Mouse (Mus musculus): Measurements from ENCODE around the gene Actr1b.

The Actr1b gene

DNA sequence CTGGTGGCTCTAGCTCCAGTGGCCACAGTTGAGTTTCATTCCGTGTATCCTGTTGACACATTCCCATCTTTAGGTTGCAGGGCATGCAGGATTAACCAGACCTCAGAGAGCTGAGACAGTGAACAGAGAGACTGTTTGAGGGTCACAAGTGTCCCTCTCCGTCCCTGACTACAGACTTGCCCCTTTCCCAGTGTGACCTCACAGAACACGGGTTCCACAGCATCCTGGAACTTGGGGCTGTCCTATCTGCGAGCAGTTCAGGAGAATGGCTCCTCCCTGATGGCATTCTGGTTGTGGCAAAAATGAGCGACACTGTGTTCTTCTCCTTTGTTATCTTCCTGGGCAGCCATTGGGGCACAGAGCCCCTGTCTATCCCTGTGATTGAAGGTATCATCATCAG lies at the start of gene Actr1b:
Gene Actr1b, minus strand, starts transcription at position 112 of the 400 bp plus-strand sequence.
- DNase-seq (ENCODE audit: low read depth, low spot score) = no peak

- no peak for DNase-seq (ENCODE audit: low read depth, low spot score)
Measured at GRCm38 (mm10) chr1:36761568-36761967, 47.3 kb upstream of the Actr1b start, which contains the start of gene Zap70. Zap70 (plus strand) TSS chr1:36761798.

DNA sequence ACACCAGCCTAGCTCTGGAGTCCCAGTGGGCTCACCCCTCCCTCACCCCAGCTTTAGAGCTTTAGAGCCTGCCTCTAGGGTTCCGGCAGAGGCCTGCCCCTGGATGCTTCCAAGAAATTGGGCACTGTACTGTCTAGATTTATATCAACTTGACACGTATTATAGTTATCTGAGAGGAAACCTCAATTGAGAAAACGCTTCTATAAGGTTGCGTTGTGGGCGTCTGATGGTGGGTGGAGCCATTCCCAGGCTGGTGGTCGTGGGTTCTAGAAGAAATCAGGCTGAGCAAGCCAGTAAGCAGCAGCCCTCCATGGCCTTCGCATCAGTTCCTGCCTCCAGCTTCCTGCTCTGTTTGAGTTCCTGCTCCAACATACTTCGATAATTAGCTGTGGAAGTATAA lies 46.8 kb upstream of the Actr1b start:
- DNase-seq (ENCODE audit: low read depth, low spot score) = no peak

DNA sequence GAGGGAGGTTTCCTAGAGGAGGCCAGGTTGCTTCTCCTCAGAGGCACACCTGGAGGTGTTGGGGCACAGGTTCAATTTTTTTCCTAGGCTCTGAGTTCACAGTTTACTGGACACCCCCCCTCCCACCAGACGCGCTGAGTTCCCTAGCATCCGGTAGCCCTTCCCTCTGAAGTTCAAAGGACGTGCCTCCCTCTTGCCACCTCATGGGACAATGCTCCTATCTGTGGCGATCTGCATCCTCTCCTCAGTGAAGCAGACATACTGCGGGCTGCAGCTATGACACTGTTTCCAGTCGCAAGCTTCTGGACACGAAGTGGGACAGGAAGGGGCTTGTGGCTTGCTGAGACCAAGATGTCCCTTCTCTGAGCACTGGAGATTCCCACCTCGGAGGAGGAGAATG lies 46.2 kb upstream of the Actr1b start:
- DNase-seq (ENCODE audit: low read depth, low spot score) = no peak

- DNase-seq (ENCODE audit: low read depth, low spot score) = no peak
Measured at GRCm38 (mm10) chr1:36759076-36759475, 44.9 kb upstream of the Actr1b start.

DNA sequence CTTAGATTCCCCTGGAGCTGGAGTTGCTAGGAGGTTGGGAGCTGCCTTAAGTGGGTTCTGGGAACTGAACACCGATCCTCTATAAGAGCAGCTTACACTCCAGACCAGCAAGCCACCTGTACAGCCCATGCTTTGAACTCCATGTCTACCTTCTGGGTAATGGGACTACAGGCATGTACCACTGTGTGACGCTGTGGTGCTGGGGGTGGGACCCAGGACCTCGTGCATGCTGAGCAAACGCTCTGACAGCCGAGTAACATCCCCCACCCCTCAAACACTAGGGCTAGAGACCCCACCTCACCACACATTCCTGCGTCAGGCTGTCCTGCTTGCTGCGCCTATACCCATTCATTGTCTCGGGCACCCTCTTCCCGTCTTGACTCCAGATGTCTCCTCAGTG lies 44.3 kb upstream of the Actr1b start:
- DNase-seq (ENCODE audit: low read depth, low spot score) = no peak

DNA sequence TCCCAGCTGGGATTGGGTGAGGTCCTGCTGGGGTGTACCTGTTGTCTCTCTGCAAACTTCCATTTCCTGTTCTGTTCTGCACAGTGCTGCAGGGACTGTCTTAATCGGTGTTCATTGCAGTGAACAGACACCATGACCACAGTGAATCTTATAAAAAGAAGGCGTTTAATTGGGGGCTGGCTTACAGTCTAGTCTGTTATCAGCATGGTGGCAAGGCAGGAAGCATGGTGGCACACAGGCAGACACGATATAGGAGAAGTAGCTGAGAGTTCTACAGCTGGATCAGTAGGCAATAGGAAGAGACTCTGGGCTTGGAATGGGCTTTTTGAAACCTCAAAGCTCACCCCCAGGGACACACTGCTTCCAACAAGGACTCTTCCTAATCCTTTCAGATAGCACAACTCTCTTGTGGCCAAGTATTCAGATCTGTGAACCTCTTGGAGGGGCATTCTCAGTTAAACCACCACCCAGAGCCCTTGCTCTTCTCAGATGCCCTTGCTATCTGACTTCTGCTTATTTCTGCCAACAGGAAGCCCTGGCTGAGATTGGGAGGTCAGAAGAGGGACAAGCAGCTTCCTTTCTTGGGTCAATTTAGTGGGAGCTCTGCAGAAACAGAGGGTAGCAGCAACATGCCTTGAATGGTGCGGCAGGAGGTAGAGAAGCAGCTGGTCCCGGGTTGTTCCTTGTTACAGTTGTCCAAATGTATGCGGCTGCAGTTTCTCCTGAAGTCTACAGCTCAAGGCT lies 39.9 kb upstream of the Actr1b start:
- no peak for DNase-seq (ENCODE audit: low read depth, low spot score)

DNA sequence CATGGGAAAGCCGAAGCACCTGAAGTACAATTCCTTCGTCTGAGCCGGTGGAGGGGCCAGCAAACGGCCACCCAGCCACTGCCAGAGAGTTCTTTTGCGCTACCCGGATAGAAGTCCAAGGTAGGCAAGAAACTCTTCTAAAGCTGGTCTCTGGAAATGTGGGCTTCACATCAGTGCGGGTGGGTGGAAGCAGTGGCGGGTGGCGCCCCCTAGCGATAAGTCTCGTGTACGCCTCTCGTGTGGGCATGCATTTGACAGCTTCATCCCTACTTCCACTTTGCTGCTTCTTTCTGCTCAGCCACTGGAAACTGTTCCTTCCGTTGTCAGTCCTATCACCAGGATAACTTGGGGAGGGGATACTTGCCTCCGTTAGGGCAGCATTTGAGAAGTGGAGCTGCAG lies 32.2 kb upstream of the Actr1b start:
- no peak for DNase-seq (ENCODE audit: low read depth, low spot score)

GRCm38 (mm10) chr1:36745661-36746060 lies 31.4 kb upstream of the Actr1b start:
- DNase-seq (ENCODE audit: low read depth, low spot score) = no peak

DNA sequence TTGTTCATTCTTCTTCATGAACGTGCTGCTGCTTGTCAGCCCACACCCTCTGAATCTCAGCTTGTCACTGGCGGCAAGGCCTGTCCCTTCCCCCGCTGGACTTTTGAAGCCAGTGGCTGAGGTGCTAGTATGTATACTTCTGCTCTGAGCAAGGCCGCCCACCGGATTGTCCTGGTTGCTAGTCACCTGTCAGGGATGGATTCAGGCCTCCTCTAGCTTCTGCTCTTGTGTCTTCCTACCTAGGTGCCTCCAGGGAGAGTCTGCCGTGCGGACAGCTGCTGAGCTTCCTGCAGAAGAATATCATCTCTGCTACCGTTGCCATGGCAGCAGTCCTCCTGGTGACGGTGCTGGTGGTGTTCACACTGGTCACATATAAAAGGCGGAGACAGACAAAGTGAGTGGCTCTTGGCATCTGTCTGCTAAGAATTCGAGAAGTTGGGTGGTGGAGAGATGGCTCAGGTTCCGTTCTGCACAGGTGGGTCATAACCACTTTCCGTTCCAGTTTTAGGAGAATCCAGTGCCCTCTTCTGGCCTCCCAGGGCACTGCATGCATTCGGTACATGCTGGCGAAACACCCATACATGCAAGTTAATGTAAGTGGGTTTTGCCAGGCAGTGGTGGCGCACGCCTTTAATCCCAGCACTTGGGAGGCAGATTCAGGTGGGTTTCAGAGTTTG lies 30.2 kb upstream of the Actr1b start:
- DNase-seq (ENCODE audit: low read depth, low spot score) = peak; percentile 80

DNA sequence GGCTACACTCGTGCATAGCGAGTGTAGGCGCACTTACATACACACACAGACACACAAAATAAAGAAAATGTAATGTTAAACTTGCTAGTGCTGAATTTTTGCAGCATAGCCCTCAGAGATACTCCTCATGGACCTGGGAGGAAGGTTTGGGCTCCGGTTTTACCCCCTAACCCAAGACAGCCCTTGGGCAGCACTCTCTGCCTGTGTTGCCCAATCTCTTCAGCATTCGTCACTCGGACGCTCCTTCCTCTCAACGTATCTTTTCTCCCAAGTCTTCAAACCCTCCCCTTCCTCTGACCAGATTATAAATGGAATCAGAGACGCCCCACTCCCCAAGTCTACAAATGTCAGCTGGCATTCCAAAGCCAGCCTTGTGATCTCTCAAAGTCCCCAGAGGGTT lies 28.8 kb upstream of the Actr1b start:
- no peak for DNase-seq (ENCODE audit: low read depth, low spot score)

GRCm38 (mm10) chr1:36739231-36739630 lies 25.0 kb upstream of the Actr1b start:
- DNase-seq (ENCODE audit: low read depth, low spot score) = no peak

DNA sequence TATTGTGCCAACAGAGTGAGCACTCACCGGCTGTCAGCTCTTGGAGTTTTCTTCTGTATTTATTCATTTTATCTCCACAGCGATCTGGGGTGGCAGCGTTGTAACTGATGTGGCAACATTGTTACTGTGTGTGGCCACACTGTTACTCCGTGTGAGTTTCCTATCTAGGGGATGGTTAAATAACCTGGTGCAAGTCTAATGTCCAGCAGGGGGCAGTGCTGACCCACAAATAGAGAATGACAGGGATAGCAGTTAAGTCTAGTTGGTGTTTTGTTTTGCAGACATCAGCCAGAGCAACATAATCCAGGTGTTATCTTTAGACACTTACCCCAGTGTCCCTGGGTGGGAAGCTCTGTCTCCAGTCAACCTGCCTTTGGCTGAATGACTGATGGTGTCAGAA lies 23.1 kb upstream of the Actr1b start:
- peak; percentile 88 for DNase-seq (ENCODE audit: low read depth, low spot score)

GRCm38 (mm10) chr1:36724057-36724431 lies 9.8 kb upstream of the Actr1b start:
- no peak for DNase-seq (ENCODE audit: low read depth, low spot score)

DNA sequence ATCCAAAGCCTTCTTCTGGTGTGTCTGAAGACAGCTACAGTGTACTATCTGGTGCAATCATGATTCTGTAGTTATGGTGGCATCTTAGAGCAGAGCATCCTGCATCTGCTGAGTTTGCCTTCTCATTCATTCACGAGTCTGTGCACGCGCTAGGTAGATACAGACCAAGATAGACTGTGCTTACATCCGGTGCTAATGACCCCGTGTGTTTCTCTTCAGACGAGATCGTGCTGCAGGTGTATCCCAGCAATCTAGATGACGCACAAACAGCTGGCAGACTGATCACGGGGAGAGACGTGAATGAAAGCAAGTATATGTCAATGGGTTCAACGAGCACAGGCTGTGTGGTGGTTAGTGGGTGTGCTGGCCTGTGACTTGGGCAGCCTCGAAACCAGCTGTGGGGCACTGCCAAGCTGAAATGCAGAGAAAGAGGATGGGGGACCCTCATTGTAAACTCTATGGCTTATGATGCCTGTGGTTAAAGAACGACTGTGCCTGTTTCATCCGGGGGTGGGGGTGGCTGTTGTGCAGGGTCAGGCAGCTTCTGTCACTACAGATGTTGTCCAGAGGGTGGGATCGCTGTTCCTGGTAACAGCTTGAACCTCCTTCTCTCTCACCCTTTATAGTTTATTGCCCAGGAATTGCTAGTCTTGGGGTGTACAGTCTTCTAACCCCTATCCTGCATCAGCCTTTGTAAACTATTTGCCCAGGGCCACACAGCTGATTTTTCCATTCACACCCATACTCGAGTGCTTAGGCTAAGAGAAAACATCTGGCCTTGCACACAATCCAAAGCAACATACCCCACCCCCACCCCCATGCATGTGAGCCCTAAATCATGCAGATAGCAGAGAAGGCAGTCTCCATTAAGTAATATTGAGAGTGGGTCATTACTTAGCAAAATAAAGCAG lies 9.2 kb upstream of the Actr1b start:
- DNase-seq (ENCODE audit: low read depth, low spot score) = no peak

DNA sequence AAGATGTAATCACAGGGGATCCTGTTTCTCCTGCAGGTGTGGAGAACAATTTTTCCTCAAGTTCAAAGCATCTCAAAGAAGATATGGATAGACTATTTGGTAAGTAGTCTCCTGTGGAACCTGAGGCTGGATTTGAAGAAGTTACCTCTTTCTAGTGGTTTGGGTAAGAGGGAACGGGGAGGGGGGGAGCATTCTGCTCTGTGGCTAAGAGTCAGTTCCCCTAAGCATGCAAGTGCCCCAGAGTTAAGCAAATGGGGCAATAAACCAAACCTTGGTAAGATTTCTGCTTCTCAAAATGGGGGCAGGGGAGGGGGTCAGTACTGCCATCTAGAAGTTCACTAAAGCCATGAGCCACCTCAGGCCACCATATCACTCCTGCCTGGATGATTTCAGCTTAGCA lies 4.6 kb upstream of the Actr1b start:
- no peak for DNase-seq (ENCODE audit: low read depth, low spot score)

DNA sequence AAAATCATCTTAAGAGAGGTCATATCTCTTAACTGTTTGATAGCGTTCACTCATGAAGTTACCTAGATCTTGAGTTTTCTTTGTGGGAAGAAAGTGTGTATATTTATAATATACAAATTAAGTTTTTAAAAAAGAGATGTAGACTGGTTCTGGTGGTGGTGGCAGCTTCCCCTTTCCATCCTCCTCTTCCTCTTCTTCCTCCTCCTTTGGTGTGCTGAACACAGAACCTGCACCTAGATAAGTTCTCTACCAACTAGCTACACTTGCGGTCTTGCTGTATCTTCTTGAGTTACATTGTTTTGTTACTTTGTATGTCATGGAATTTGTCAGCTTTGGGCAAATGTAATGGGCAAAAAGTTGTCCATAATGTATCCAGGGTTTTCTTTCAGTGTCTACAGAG lies 3.1 kb downstream of the Actr1b start:
- no peak for DNase-seq (ENCODE audit: low read depth, low spot score)

DNA sequence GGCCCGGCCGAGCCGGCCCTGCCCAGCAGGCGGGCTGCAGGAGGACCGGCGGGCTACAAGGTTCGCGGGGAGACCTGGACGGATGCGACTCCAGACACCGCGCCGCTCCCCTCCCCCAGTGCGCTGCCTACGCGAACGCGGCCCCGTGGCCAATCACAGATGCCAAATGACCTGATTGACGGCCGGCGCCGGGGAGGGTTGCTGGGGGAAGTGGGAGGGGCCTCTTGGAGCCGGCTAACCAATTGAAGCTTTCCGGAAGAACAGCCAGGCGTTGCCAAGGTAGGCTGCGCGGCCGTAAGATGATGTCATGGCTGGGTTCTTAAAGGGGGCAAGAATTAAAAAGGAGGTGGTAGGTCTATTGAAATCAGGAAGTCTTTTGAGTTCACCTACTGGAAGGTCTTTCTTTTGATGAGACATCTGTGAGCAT lies 4.4 kb downstream of the Actr1b start, which contains the start of gene 4933424G06Rik:
Gene 4933424G06Rik, plus strand, starts transcription at position 296 of the 427 bp plus-strand sequence.
- peak; percentile 98 for DNase-seq (ENCODE audit: low read depth, low spot score)

DNA sequence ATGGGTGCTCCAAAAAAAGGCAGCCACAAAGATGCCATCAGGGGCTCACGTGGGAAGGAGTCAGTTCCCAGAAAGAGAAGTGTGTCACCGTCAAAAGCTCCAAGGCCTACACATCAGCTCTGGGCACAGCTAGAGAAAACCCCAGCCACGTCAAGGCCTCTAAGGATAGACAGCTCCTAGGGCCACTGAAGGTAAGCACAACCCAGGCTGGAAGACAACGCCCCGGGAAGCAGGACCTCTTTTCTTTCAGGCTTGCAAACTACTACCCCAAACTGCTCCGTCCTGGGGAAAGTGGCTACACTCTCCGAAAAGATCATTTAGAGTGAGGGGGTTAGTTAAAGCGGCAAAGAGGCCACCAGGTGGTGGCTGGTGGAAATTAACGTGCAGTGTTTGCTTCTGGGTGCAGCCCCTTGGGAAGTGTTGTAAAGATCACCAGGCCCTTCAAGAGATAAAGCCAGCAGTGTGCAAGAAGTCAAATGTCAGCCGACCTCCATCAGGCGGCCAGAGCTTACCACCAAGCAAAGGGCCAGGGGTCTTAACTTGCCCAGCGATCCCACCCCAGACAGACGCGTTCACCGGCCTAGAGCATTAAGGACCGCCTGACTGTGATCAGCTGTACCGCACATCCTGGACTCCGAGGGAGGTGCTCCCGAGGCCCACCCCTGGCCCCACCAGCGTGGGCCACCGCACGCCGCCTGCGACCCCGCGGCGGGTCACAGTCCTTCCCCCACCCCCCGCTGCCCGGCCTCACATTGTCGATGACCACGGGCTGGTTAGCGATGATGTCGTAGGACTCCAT lies 5.0 kb downstream of the Actr1b start:
- peak; percentile 52 for DNase-seq (ENCODE audit: low read depth, low spot score)

DNA sequence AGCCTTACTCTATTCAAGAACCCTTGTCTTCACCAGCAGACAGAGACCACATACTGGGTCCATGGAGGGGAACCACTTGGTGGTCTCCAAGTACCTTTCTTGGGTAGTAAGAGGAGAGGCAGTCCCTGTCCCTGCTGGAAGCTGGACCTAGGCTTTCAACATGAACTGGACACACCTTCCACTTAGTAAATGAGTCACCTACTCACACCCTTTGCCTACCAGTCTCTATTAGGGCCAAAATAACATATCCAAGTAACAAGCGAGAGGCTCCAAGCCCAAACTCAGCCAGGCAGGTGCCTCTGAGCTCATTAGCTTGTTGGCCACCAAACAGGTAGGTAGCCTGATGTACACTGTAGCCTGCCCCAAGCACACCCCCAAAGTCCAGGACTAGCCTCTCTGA lies 5.6 kb downstream of the Actr1b start:
- no peak for DNase-seq (ENCODE audit: low read depth, low spot score)

- DNase-seq (ENCODE audit: low read depth, low spot score) = no peak
Measured at GRCm38 (mm10) chr1:36707797-36708196, 6.4 kb downstream of the Actr1b start.
